Mouse (Mus musculus) gastrocnemius, adult 18-20 months (tissue): Measurements from ENCODE around the gene Dync1li1. TPM values are rescaled to one million over a fixed set of nuclear protein-coding genes. Genes with fewer than 3 reads are reported as not detected.
"Not testable (repeated sequence)": the region's sequence is repeated elsewhere in the genome, so short reads cannot be mapped to it uniquely, and the experiment has no call there.

ENCODE experiments used
- DNase-seq: peaks from one replicate; pipeline ENCODE4 v3.0.0; 2021; ENCODE audit warnings: low spot score
- total RNA-seq, 2 experiments: library from RNA; stranded (reverse); gene quantifications; 2 replicates each; pipeline ENCODE4 v1.2.3; 2021

The Dync1li1 gene
- total RNA-seq, 2 experiments from 2014 or later, result 32.0 to 32.7 TPM

GRCm38 (mm10) chr9:114727315-114727714, 38.7 kb downstream of the Dync1li1 start:
- DNase-seq, result peak; percentile 62

- DNase-seq, result not testable (repeated sequence)
Measured at GRCm38 (mm10) chr9:114728432-114728831, 39.8 kb downstream of the Dync1li1 start.

- DNase-seq, result no peak
Measured at GRCm38 (mm10) chr9:114729911-114730805, 41.6 kb downstream of the Dync1li1 start.

GRCm38 (mm10) chr9:114731011-114731755, 42.6 kb downstream of the Dync1li1 start, which contains the start of gene Cmtm6:
Cmtm6 (plus strand) TSS chr9:114731116.
- peak; percentile 98 for DNase-seq

- no peak for DNase-seq
Measured at GRCm38 (mm10) chr9:114731871-114732682, 43.5 kb downstream of the Dync1li1 start.

GRCm38 (mm10) chr9:114733238-114733637, 44.6 kb downstream of the Dync1li1 start:
- DNase-seq, result no peak

GRCm38 (mm10) chr9:114736442-114736841, 47.9 kb downstream of the Dync1li1 start:
- no peak for DNase-seq

- no peak for DNase-seq
Measured at GRCm38 (mm10) chr9:114740336-114740735, 51.7 kb downstream of the Dync1li1 start.

GRCm38 (mm10) chr9:114742731-114743130, 54.1 kb downstream of the Dync1li1 start:
- no peak for DNase-seq

GRCm38 (mm10) chr9:114745163-114745562, 56.6 kb downstream of the Dync1li1 start:
- DNase-seq, result no peak

- DNase-seq, result no peak
Measured at GRCm38 (mm10) chr9:114745654-114746053, 57.1 kb downstream of the Dync1li1 start.

GRCm38 (mm10) chr9:114747012-114747411, 58.4 kb downstream of the Dync1li1 start:
- no peak for DNase-seq

GRCm38 (mm10) chr9:114747466-114747865, 58.9 kb downstream of the Dync1li1 start:
- DNase-seq, result no peak

GRCm38 (mm10) chr9:114751582-114751981, 63.0 kb downstream of the Dync1li1 start:
- DNase-seq, result no peak

- no peak for DNase-seq
Measured at GRCm38 (mm10) chr9:114752311-114752710, 63.7 kb downstream of the Dync1li1 start.

GRCm38 (mm10) chr9:114752863-114753484, 64.4 kb downstream of the Dync1li1 start:
- DNase-seq, result peak; percentile 92

- DNase-seq, result no peak
Measured at GRCm38 (mm10) chr9:114758272-114758671, 69.7 kb downstream of the Dync1li1 start.

- no peak for DNase-seq
Measured at GRCm38 (mm10) chr9:114758801-114759200, 70.2 kb downstream of the Dync1li1 start.

- DNase-seq, result no peak
Measured at GRCm38 (mm10) chr9:114759886-114760285, 71.3 kb downstream of the Dync1li1 start.

- DNase-seq, result no peak
Measured at GRCm38 (mm10) chr9:114760353-114760752, 71.8 kb downstream of the Dync1li1 start.

- no peak for DNase-seq
Measured at GRCm38 (mm10) chr9:114761848-114762247, 73.3 kb downstream of the Dync1li1 start.
